Mouse (Mus musculus): ENCODE results near the gene C1qc.

DNA sequence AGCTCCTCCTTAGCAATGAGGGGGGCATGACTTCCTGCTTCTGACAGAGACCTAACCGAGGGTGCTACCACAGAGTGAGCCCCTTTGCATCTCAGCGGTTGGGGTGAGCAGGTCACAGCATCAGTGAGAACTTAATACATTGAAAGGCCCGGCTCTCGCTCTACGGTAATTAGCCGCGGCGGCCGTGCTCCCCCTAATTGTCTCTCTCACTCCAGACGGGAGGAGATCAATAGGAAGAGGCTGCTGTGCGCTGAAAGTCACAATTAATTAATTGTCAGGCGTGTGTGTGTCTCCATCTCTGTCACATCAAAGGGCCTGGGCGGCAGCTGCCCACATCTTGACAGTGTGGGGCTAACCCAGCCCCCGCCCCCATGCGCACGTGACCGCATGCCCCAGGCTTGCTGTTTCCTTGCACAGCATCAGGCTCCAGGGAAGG lies 18.4 kb upstream of the C1qc start:
- TF ChIP-seq POLR2A (IDR thresholded peaks at IDR 0.05; ENCODE audit: borderline replicate concordance, insufficient read depth, low read length): no peak
- TF ChIP-seq CTCF (IDR thresholded peaks at IDR 0.05; ENCODE audit: borderline replicate concordance, insufficient read depth, low read depth, low read length): no peak
